Mouse (Mus musculus): ENCODE data around the gene Lcp2. TPM values are rescaled to one million over a fixed set of nuclear protein-coding genes. Genes with fewer than 3 reads are reported as not detected.

The Lcp2 gene
- polyA plus RNA-seq, 1 experiment from 2014 or later: 1.9 TPM

DNA sequence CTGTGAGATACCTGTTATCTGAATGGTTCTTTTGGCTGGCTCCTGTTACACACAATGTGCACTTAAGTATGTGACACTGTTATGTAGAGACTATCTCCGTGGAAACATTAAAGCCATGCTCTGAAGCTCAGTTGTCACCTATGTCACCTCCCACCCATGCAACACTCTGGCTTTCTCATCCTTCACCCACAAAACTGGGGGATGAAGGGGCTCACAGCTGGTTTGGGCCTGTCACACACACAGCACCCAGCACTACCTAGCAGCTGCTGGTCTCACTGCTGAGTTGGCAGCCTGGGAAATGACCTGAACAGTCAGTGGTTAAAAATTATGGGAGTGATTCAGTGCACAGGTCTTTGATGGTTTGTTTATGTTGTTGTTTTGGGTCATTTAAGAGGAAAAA, 3.3 kb downstream of the Lcp2 start:
- no peaks in the 10 kb centered on the region for H3K27me3 ChIP-seq
- no peaks in the 10 kb centered on the region for H3K9me3 ChIP-seq
- no peaks in the 10 kb centered on the region for H3K36me3 ChIP-seq
- H3K4me1 ChIP-seq: no peaks in the 10 kb centered on the region
- no peak overlapping the region for H3K4me3 ChIP-seq
- WGBS: 84% methylated on average over 1 of the region's 1 CpGs
- H3K4me2 ChIP-seq (replicated peaks): no peak overlapping the region
- H3K9ac ChIP-seq: no peak overlapping the region
- no peak overlapping the region for H3K27ac ChIP-seq
- ATAC-seq (ENCODE audit: low FRiP score, low read depth): no peak

GRCm38 (mm10) chr11:34050643-34051042, 3.9 kb downstream of the Lcp2 start:
- Histone ChIP-seq H3K9ac (no peak overlapping the region), H3K4me1 (no peaks in the 10 kb centered on the region), H3K4me2 (replicated peaks) (no peak overlapping the region), H3K27me3 (no peaks in the 10 kb centered on the region), H3K36me3 (no peaks in the 10 kb centered on the region), H3K4me3 (no peak overlapping the region), H3K9me3 (no peaks in the 10 kb centered on the region), H3K27ac (no peak overlapping the region)
- ATAC-seq (ENCODE audit: low FRiP score, low read depth): no peak
- 59% methylated on average over 2 of the region's 2 CpGs for WGBS

DNA sequence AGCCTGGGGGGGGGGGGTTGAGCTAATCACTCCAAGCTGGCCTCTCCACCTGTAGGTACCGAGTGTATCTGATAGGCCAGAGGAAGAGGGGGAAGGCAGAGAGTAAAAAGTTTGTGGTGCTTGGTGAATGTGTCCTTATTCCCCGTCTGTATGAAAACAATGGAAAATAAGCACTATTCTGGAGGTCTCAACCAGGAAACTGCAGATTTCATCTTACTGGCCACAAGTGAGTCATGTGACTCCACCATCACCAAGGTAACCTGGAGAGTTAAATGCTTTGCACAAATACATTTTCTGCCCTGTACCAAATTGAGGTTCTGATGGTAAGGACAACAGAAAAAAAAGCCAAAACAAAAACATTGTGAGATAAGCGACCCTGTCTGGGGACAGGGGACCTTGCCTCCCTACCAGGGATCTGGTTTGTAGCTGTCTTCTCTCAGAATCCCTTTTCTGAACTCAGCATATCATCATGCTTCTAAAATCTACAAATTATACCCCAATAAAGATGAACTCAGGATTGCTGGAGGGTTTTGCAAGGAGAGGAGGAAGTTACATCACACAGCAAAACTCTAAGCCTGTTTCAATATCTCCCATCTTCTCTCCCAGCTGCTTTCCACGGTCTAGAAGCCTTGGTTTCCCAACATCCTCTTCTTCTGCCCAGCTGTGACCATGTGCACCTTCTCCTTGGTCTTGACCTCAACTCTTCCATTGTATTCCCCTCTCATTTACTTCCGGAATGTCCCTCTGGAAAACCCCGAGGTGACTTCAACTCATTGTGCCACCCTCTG, 6.5 kb downstream of the Lcp2 start:
- 82% methylated on average over 6 of the region's 6 CpGs for WGBS
- Histone ChIP-seq H3K4me3 (no peak overlapping the region), H3K9me3 (no peaks in the 10 kb centered on the region), H3K27ac (no peak overlapping the region), H3K9ac (no peak overlapping the region), H3K27me3 (no peaks in the 10 kb centered on the region), H3K4me2 (replicated peaks) (no peak overlapping the region), H3K4me1 (no peaks in the 10 kb centered on the region), H3K36me3 (no peaks in the 10 kb centered on the region)
- ATAC-seq (ENCODE audit: low FRiP score, low read depth): no peak

GRCm38 (mm10) chr11:34054031-34054727, 7.5 kb downstream of the Lcp2 start:
- Histone ChIP-seq H3K4me1 (no peaks in the 10 kb centered on the region), H3K4me3 (no peak overlapping the region), H3K27ac (no peak overlapping the region), H3K27me3 (no peaks in the 10 kb centered on the region), H3K9ac (no peak overlapping the region), H3K36me3 (no peaks in the 10 kb centered on the region), H3K9me3 (no peaks in the 10 kb centered on the region), H3K4me2 (replicated peaks) (no peak overlapping the region)
- no peak for ATAC-seq (ENCODE audit: low FRiP score, low read depth)
- WGBS: 80% methylated on average over 7 of the region's 7 CpGs

DNA sequence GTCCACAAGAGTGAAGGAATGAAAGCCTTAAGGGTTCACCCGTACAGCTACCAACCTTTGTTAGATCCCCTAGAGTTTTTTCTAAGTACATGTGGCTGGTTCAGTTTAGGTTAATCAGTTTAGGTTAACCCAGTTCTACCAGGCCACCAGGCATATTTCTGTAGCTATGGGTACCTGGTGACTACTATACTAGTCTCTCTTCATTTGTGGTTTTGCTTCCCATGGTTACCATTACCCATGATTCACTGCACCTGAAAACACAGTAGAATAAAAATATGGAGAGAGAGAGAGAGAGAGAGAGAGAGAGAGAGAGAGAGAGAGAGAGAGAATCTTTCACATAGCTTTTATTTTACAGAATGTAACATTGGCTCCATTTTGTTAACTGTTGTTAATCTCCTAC, 10.0 kb downstream of the Lcp2 start:
- ATAC-seq (ENCODE audit: low FRiP score, low read depth): no peak
- Histone ChIP-seq H3K9ac (no peak overlapping the region), H3K27me3 (no peaks in the 10 kb centered on the region), H3K4me3 (no peak overlapping the region), H3K36me3 (no peaks in the 10 kb centered on the region), H3K4me1 (no peaks in the 10 kb centered on the region), H3K27ac (no peak overlapping the region), H3K4me2 (replicated peaks) (no peak overlapping the region), H3K9me3 (no peaks in the 10 kb centered on the region)
- 93% methylated on average over 1 of the region's 1 CpGs for WGBS

- no peaks in the 10 kb centered on the region for H3K4me1 ChIP-seq
- H3K27ac ChIP-seq: no peak overlapping the region
- H3K4me3 ChIP-seq: no peak overlapping the region
- H3K9me3 ChIP-seq: no peaks in the 10 kb centered on the region
- ATAC-seq (ENCODE audit: low FRiP score, low read depth): no peak
- no peaks in the 10 kb centered on the region for H3K36me3 ChIP-seq
- H3K4me2 ChIP-seq (replicated peaks): no peak overlapping the region
- H3K27me3 ChIP-seq: no peaks in the 10 kb centered on the region
- no peak overlapping the region for H3K9ac ChIP-seq
Measured at GRCm38 (mm10) chr11:34058332-34058731, 11.6 kb downstream of the Lcp2 start.

DNA sequence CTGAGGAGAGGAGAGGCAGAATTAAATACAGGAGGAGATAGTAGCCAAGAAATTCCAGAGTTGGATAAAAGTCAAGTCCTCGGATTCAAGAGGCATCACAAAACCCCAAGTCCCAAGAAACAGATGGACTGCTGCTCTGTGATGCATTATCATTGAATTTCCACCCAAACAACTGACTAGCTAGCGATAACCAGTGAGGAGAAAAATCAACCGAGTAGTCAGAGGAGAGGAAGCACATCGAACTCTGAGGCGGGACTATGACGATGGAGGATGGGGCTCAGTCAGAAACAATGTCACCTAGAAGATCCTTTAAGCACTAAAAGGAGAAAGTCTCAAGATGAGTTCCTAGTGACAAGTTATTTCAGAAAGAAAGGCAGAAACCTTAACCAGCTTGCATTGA, 12.2 kb downstream of the Lcp2 start:
- H3K4me3 ChIP-seq: no peak overlapping the region
- no peaks in the 10 kb centered on the region for H3K27me3 ChIP-seq
- ATAC-seq (ENCODE audit: low FRiP score, low read depth): no peak
- H3K4me1 ChIP-seq: peaks cover 3% of the 10 kb centered on the region; the same call in 1 of the 2 replicates
- WGBS: 93% methylated on average over 6 of the region's 6 CpGs
- H3K36me3 ChIP-seq: no peaks in the 10 kb centered on the region
- H3K9me3 ChIP-seq: no peaks in the 10 kb centered on the region
- no peak overlapping the region for H3K9ac ChIP-seq
- H3K27ac ChIP-seq: no peak overlapping the region
- H3K4me2 ChIP-seq (replicated peaks): no peak overlapping the region

GRCm38 (mm10) chr11:34061740-34062139, 15.0 kb downstream of the Lcp2 start:
- no peaks in the 10 kb centered on the region for H3K36me3 ChIP-seq
- WGBS: 58% methylated on average over 6 of the region's 6 CpGs
- no peak overlapping the region for H3K4me3 ChIP-seq
- no peak overlapping the region for H3K27ac ChIP-seq
- ATAC-seq (ENCODE audit: low FRiP score, low read depth): no peak
- no peaks in the 10 kb centered on the region for H3K27me3 ChIP-seq
- no peak overlapping the region for H3K4me2 ChIP-seq (replicated peaks)
- no peak overlapping the region for H3K9ac ChIP-seq
- no peaks in the 10 kb centered on the region for H3K9me3 ChIP-seq
- peaks cover 6% of the 10 kb centered on the region; the same call in 1 of the 2 replicates for H3K4me1 ChIP-seq

DNA sequence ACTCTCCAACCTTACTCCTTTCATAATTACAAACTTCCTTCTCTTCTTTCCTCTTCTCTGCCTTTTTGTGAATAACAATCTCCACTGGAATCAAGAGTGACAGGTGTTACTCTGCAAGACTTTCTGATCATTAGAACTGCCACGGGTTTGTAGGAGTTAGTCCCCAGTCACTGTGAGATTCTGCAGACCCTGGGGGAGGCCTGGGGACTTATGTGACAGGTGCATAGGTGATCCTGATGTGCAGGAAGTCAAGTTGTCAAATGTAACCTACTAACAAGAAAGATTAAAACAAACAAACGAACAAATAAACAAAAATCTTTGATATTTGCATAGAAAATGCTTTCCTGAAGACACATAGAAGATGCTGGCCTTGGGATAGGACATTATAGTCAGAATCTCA, 16.5 kb downstream of the Lcp2 start:
- no peak overlapping the region for H3K27ac ChIP-seq
- no peak overlapping the region for H3K4me2 ChIP-seq (replicated peaks)
- ATAC-seq (ENCODE audit: low FRiP score, low read depth): no peak
- H3K9me3 ChIP-seq: no peaks in the 10 kb centered on the region
- H3K4me3 ChIP-seq: no peak overlapping the region
- no peaks in the 10 kb centered on the region for H3K36me3 ChIP-seq
- H3K9ac ChIP-seq: no peak overlapping the region
- 57% methylated on average over 2 of the region's 2 CpGs for WGBS
- H3K4me1 ChIP-seq: peaks cover 6% of the 10 kb centered on the region; the same call in 1 of the 2 replicates
- H3K27me3 ChIP-seq: no peaks in the 10 kb centered on the region

GRCm38 (mm10) chr11:34063702-34064485, 17.2 kb downstream of the Lcp2 start:
- no peak overlapping the region for H3K4me2 ChIP-seq (replicated peaks)
- no peaks in the 10 kb centered on the region for H3K27me3 ChIP-seq
- H3K9ac ChIP-seq: no peak overlapping the region
- no peak overlapping the region for H3K27ac ChIP-seq
- H3K4me3 ChIP-seq: no peak overlapping the region
- H3K36me3 ChIP-seq: no peaks in the 10 kb centered on the region
- no peaks in the 10 kb centered on the region for H3K9me3 ChIP-seq
- no peak for ATAC-seq (ENCODE audit: low FRiP score, low read depth)
- H3K4me1 ChIP-seq: peaks cover 6% of the 10 kb centered on the region; the same call in 1 of the 2 replicates
- 57% methylated on average over 5 of the region's 5 CpGs for WGBS

DNA sequence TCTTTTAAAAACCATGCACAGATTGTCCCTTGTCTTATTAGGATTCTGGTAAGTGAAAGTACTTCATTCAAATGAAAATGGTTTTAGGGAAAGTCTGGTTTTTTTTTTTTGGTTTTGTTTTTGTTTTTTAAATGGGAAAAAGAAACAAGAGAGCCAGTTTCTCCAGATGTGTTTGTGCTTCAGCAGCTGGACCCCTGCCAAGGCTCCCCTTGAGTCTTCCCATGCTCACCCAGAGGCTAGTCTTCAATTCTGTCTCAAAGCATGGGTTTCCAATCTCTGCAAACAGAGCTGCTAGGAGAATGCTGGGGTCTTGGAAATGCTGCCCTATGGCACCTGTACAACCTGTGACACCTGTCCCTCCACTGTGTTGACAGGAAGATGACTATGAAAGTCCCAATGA, 23.9 kb downstream of the Lcp2 start:
- no peak overlapping the region for H3K4me3 ChIP-seq
- no peak for ATAC-seq (ENCODE audit: low FRiP score, low read depth)
- no peak overlapping the region for H3K27ac ChIP-seq
- H3K9ac ChIP-seq: no peak overlapping the region
- no peak overlapping the region for H3K4me2 ChIP-seq (replicated peaks)
- no peaks in the 10 kb centered on the region for H3K36me3 ChIP-seq
- H3K27me3 ChIP-seq: peaks cover 12% of the 10 kb centered on the region
- H3K9me3 ChIP-seq: no peaks in the 10 kb centered on the region
- peaks cover 4% of the 10 kb centered on the region for H3K4me1 ChIP-seq

GRCm38 (mm10) chr11:34072309-34072708, 25.6 kb downstream of the Lcp2 start:
- Histone ChIP-seq H3K9me3 (no peaks in the 10 kb centered on the region), H3K9ac (no peak overlapping the region), H3K27ac (no peak overlapping the region), H3K4me2 (replicated peaks) (no peak overlapping the region), H3K4me3 (no peak overlapping the region), H3K27me3 (peaks cover 12% of the 10 kb centered on the region), H3K36me3 (no peaks in the 10 kb centered on the region), H3K4me1 (peaks cover 4% of the 10 kb centered on the region)
- WGBS: 72% methylated on average over 4 of the region's 4 CpGs
- no peak for ATAC-seq (ENCODE audit: low FRiP score, low read depth)

All from limb, embryonic 13.5 days (tissue).